Mouse (Mus musculus) lung, adult 2 months (tissue): ENCODE measurements around the gene Sypl. TPM values are rescaled to one million over a fixed set of nuclear protein-coding genes. Genes with fewer than 3 reads are reported as not detected.

ENCODE experiments used
- DNase-seq: peaks from one replicate; pipeline ENCODE4 v3.0.0; 2022
- H3K4me1 ChIP-seq: fragments of 200-500 bp; 2 replicates; pipeline ENCODE4 v1.6.1; 2011; ENCODE audit warnings: low read length; ENCODE audit not compliant: control insufficient read depth, insufficient read depth
- H3K4me3 ChIP-seq: fragments of 200-500 bp; replicated peaks from 2 replicates; pipeline ENCODE3; 2011; ENCODE audit warnings: low read depth, mild to moderate bottlenecking, control low read depth, low read length; ENCODE audit errors: extremely low read depth
- CTCF ChIP-seq: fragments of 200-500 bp; IDR thresholded peaks from 2 replicates; pipeline ENCODE4 v1.5.1; 2011; ENCODE audit warnings: mild to moderate bottlenecking, low read length, control low read depth; ENCODE audit not compliant: insufficient read depth
- POLR2A ChIP-seq: fragments of 200-500 bp; IDR thresholded peaks from 2 replicates; pipeline ENCODE4 v1.6.1; 2011; ENCODE audit warnings: low read depth, mild to moderate bottlenecking, control low read depth, low read length, borderline replicate concordance; ENCODE audit errors: extremely low read depth
- WGBS: fragments of 180-500 bp; shearing (Covaris S2); methylation state at CpG from one replicate; pipeline ENCODE4 v1.1.7; 2018; 5-methylcytosine and 5-hydroxymethylcytosine counted together
- polyA plus RNA-seq: library from polyadenylated mRNA; depleted of rRNA; stranded (reverse); fragments of >200 nt; gene quantifications from 2 replicates; pipeline ENCODE4 v1.2.3, GENCODE M21; 2012; rRNA removed

Sypl gene
- polyA plus RNA-seq: 73.2 and 121 TPM in 2 replicates

DNA sequence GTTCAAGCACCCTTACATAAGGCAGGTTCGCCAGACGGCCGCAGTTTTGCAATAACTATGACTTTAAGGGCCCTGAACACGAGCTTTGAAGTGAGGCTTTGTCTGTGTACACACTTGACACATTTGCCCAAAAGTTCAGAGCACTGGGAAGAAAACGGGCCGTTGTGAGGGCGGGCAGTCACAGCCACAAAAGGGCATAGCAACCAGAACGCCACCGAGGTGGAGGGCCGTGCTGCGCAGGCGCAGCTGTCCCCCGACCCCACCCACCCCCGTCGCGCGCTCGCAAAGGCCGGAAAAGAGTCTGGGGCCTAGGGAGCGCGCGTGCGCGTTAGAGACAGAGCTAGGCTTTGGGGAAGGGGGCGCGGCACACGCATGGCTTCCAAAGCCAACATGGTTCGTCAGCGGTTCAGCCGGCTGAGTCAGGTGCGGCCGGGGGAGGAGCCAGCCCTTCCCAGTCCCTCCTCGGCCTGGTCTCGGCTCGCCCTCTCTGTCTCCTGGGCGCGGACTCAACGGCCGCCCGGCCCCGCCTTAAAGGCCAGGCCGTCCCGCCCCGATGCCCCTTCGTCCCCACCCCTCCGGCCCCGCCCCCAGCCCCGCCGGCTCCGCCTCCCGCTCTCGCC is at the start of gene Sypl:
TSS of gene Sypl (plus strand) at position 296 of the 620 bp plus-strand sequence.
- peak; percentile 74; the same call in 1 of the 2 replicates for TF ChIP-seq POLR2A
- no peak for TF ChIP-seq CTCF
- H3K4me1 ChIP-seq: peaks cover 3% of the 10 kb centered on the region
- WGBS: under 1% methylated on average over 52 of the region's 52 CpGs
- H3K4me3 ChIP-seq: peak within 1 kb of the TSS; percentile 99
- peak; percentile 94 for DNase-seq

DNA sequence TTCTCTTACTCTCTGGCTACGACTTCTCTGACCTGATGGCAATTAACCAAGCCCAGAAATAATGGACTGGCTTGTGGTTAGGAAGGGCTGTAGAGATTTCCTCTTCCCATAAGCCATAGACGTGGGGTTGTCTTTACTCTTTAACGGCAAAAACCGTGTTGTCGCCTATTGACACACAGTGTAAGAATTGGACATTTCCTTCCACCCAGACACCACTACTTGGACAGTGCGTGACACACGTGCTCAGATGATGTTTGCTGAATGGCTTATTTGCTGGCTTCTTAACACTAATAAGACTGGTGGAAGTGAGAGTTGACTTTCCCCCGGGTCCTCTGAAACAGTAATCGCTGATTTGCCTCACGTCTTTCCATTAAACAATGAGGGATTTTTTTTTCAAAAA is 44.0 kb upstream of the Sypl start:
- no peak overlapping the region for H3K4me3 ChIP-seq
- no peaks in the 10 kb centered on the region; the same call in 1 of the 2 replicates for H3K4me1 ChIP-seq
- 29% methylated on average over 10 of the region's 10 CpGs for WGBS
- DNase-seq: no peak
- TF ChIP-seq CTCF (no peak), POLR2A (no peak)

DNA sequence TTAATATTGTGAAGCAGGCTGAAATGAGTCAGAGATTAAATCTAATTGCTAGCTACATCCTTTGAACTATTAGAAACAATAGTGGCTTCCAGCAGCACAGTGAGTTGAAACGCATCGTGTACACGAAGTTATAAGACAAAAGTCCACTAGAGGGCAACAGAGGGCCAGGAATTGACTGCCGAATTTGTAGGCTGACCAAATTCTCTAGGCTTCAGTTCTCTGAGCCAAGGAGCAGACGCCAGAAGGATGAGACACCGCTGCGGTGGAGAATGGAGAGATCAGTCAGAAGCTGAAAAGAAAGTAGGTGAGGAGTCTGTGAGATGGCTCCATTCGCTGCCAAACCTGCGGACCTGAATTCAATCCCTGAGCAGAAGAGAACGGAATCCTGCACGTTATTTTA is 43.6 kb upstream of the Sypl start:
- WGBS: 14% methylated on average over 11 of the region's 11 CpGs
- no peak for DNase-seq
- TF ChIP-seq POLR2A (no peak), CTCF (peak; percentile 47)
- Histone ChIP-seq H3K4me3 (no peak overlapping the region), H3K4me1 (no peaks in the 10 kb centered on the region; the same call in 1 of the 2 replicates)

DNA sequence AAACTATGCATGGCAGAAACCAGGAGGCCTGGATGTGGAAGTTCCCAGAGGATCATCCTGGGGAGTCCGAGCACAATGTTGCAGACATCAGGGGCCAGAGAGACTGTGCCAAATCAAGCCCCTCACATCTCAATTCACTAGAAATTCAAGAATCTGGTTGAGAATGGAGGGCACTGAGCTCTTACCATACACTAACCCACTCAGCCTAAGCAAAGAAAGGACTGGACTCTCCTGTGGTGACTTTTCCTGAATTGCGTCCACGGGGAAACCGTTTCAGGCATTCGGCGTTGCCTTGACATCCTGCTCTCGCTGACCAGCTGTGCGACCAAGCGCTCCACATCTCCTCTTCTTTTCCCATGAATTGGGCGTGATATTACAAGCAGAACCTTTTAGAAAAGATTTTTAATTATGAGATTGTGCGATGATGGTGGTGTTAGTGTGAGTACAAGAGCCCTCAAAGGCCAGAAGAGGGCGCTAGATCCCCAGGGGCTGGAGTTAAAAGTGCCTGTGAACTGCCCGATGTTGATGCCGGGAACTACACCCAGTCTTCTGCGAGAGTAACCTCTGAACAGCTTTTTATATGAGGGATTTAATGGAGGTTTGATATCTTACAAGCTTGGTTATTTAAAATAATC is 43.0 kb upstream of the Sypl start:
- Histone ChIP-seq H3K4me1 (no peaks in the 10 kb centered on the region; the same call in 1 of the 2 replicates), H3K4me3 (no peak overlapping the region)
- TF ChIP-seq POLR2A: no peak
- peak; percentile 69 for TF ChIP-seq CTCF
- WGBS: 30% methylated on average over 15 of the region's 15 CpGs
- no peak for DNase-seq

DNA sequence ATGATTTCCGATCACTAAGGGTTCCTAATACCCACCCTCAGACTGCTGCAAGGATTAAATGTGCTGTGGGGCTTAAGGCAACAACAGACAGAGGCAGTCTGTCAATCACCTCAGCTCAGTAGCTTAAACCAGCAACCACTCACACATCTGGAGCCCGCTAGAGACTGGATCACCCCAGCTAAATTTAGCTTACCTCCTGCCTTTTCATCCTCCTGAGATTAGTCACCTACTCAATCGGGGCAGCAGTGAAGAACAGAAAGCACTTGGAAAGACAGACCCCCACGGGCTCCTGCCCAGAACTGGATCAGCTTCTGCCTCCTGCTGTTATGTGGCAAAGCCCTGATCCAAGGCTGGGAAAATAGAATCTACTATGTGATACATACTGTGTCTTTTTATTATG is 42.1 kb upstream of the Sypl start:
- no peak for DNase-seq
- 71% methylated on average over 4 of the region's 4 CpGs for WGBS
- no peaks in the 10 kb centered on the region; the same call in 1 of the 2 replicates for H3K4me1 ChIP-seq
- no peak overlapping the region for H3K4me3 ChIP-seq
- TF ChIP-seq CTCF (no peak), POLR2A (no peak)

DNA sequence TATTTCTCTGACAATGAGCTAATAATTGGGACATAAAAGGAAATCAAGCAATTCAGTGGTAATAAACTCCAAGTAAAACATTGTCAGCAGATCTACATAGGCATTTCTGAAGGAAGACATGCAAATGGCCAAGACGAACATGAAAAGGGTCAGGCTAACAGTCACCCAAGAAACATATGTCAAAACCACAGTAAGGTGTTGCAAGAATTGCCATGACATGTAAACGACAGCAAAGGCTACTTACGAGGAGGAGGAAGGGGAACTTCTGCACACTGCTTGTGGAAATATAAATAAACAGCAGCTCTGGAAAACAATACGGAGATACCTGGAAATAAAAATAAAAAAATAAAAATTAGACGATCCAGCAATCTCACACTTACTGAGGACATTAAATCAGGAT is 40.9 kb upstream of the Sypl start:
- DNase-seq: no peak
- Histone ChIP-seq H3K4me1 (no peaks in the 10 kb centered on the region; the same call in 1 of the 2 replicates), H3K4me3 (no peak overlapping the region)
- TF ChIP-seq CTCF (no peak), POLR2A (no peak)
- 54% methylated on average over 5 of the region's 5 CpGs for WGBS

DNA sequence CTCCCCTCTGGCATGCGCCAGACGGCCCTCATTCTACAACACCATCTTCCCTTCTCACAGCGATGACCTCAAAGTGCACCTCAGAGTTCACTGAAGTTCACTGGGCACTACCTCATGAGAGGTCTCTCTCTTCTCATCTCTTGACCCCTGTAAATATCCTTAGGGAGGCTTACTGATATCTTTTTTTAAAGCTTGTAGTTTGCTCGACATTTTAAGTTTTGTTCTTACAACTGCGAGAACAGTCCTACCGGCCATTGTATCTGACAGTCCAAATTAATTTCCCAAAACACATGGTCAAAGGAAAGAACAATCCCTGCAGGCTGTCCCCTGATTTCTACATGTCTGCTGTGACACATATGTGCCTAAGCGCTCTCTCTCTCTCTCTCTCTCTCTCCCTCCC is 35.0 kb upstream of the Sypl start:
- no peak for TF ChIP-seq POLR2A
- TF ChIP-seq CTCF: no peak
- Histone ChIP-seq H3K4me1 (peaks cover 2% of the 10 kb centered on the region; the same call in 1 of the 2 replicates), H3K4me3 (no peak overlapping the region)
- no peak for DNase-seq
- WGBS: 84% methylated on average over 7 of the region's 7 CpGs

DNA sequence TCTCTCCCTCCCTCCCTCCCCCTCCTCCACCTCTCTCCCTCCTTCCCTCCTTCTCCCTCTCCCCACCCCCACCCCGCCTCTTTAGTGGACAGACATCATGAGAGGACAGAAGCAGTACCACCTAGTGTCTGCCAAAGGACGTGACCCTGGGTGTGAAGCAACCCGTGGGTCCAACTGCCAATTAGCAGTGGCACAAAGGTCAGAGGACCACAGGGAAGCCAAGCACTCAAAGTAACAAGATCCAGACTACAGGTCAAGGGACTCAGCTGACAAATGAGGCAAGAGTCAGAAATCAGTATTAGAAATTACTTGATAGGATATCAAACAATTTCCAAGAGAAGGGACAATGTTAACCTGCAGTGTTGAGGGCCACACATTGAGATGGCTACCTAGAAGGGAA is 34.6 kb upstream of the Sypl start:
- Histone ChIP-seq H3K4me1 (peaks cover 2% of the 10 kb centered on the region; the same call in 1 of the 2 replicates), H3K4me3 (no peak overlapping the region)
- TF ChIP-seq POLR2A: no peak
- no peak for TF ChIP-seq CTCF
- WGBS: 59% methylated on average over 3 of the region's 3 CpGs
- no peak for DNase-seq

DNA sequence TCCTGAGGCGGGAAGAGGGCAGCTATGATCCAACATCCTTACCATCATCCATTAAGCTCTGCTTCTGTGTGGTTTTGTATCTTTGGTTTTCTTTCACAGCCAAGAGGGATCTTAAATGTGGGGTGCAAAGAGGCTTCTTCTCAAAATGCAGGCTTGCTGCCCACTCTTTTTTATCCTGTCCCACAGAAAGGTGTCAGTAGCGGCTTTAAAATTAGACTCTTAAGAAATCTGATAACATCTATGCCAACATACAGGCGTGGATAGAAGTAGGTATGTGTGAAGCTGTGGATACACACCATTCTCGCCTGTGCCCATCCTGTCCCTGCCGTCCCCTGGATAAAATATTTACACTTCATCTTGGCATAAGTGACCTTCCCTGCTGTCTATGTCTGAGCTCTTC is 34.2 kb upstream of the Sypl start:
- no peak for DNase-seq
- peaks cover 2% of the 10 kb centered on the region; the same call in 1 of the 2 replicates for H3K4me1 ChIP-seq
- no peak for TF ChIP-seq POLR2A
- no peak for TF ChIP-seq CTCF
- H3K4me3 ChIP-seq: no peak overlapping the region
- WGBS: 71% methylated on average over 5 of the region's 5 CpGs
